Mouse (Mus musculus) kidney, embryonic 16.5 days (tissue): ENCODE data around the gene Fer. TPM values are rescaled to one million over a fixed set of nuclear protein-coding genes. Genes with fewer than 3 reads are reported as not detected.

Source experiments
- ATAC-seq: fragments of 200-750 bp; cut with Nextera tagmentation; 2 replicates; pipeline ENCODE4 v1.8.0; 2017; ENCODE audit warnings: moderate TSS enrichment; ENCODE audit not compliant: low FRiP score, low TSS enrichment
- H3K27ac ChIP-seq: fragments of 300-500 bp; sonication (generic); 2 replicates; pipeline ENCODE4 v1.5.1; 2014; ENCODE audit warnings: low read length
- H3K27me3 ChIP-seq: fragments of 300-500 bp; sonication (generic); 2 replicates; pipeline ENCODE4 v1.6.1; 2014; ENCODE audit warnings: low read length, control low read depth, mixed read lengths; ENCODE audit not compliant: insufficient read depth
- H3K36me3 ChIP-seq: fragments of 300-500 bp; sonication (generic); 2 replicates; pipeline ENCODE4 v1.6.1; 2014; ENCODE audit warnings: low read length, control low read depth, mixed read lengths; ENCODE audit not compliant: insufficient read depth
- H3K4me1 ChIP-seq: fragments of 300-500 bp; sonication (generic); 2 replicates; pipeline ENCODE4 v1.6.1; 2014; ENCODE audit warnings: low read length, control low read depth, mixed read lengths; ENCODE audit not compliant: insufficient read depth
- H3K4me2 ChIP-seq: fragments of 300-500 bp; sonication (generic); replicated peaks from 2 replicates; pipeline ENCODE4 v1.6.1; 2014; ENCODE audit warnings: low read depth, low read length
- H3K4me3 ChIP-seq: fragments of 300-500 bp; sonication (generic); 2 replicates; pipeline ENCODE4 v1.5.1; 2014; ENCODE audit warnings: mild to moderate bottlenecking, low read length
- H3K9ac ChIP-seq: fragments of 300-500 bp; sonication (generic); replicated peaks from 2 replicates; pipeline ENCODE4 v1.6.1; 2014; ENCODE audit warnings: low read length
- H3K9me3 ChIP-seq: fragments of 300-500 bp; sonication (generic); 2 replicates; pipeline ENCODE4 v1.6.1; 2016; ENCODE audit warnings: low read length, control low read depth
- WGBS: fragments of 180-500 bp; shearing (Covaris S2); extraction: QIAGEN DNeasy Blood & Tissue Kit; methylation state at CpG from one replicate; pipeline ENCODE4 v1.1.7; 2014; 5-methylcytosine and 5-hydroxymethylcytosine counted together
- polyA plus RNA-seq: library from polyadenylated mRNA; unstranded; fragments of >200 nt; fragmentation: Nextera tagmentation; extraction: Ambion mirVana; gene quantifications from 2 replicates; pipeline ENCODE4 v1.2.1, GENCODE M21; 2015

Fer gene
- polyA plus RNA-seq, 1 experiment from 2014 or later = 35.1 TPM

DNA sequence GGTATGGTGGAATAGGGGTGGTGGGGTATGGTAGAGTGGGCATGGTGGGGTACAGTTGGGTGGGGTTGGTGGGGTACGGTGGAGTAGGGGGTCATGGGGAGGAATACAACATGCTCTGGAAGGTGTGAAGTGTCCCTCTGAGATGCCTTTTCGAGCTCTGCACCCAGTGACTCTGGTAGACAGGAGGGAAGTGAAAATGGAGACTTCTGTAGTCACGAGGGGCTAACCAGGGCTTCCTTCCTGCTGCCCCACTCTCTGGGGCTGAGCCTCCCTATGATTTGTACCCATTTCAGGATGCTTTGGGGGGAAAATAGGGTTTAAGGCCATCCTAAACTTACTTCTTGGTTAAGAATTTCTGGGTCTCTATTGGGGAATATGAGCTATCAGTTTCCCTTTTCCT lies 319.7 kb downstream of the Fer start:
- no peaks in the 10 kb centered on the region for H3K4me1 ChIP-seq
- H3K9me3 ChIP-seq = no peaks in the 10 kb centered on the region
- H3K9ac ChIP-seq = no peak overlapping the region
- 76% methylated on average over 3 of the region's 3 CpGs for WGBS
- ATAC-seq = no peak
- H3K27me3 ChIP-seq = no peaks in the 10 kb centered on the region
- H3K4me3 ChIP-seq = no peak overlapping the region
- H3K4me2 ChIP-seq = no peak overlapping the region
- no peak overlapping the region for H3K27ac ChIP-seq
- H3K36me3 ChIP-seq = no peaks in the 10 kb centered on the region

- Histone ChIP-seq H3K4me1 (no peaks in the 10 kb centered on the region), H3K9me3 (no peaks in the 10 kb centered on the region), H3K27me3 (no peaks in the 10 kb centered on the region), H3K4me2 (no peak overlapping the region), H3K36me3 (no peaks in the 10 kb centered on the region), H3K4me3 (no peak overlapping the region), H3K9ac (no peak overlapping the region), H3K27ac (no peak overlapping the region)
- WGBS = 70% methylated on average over 5 of the region's 5 CpGs
- no peak for ATAC-seq
These were observed 320.3 kb downstream of the Fer start for GRCm38 (mm10) chr17:64183196-64183595.

Other genes starting within 250 kb of the Fer start
- 3.4 and 4.9 TPM in 2 replicates for gene A930002H24Rik, start 729 bp downstream of the Fer start, polyA plus RNA-seq